Mouse (Mus musculus) heart, postnatal 10 days (tissue): ENCODE data around the gene Ulk4. TPM values are rescaled to one million over a fixed set of nuclear protein-coding genes. Genes with fewer than 3 reads are reported as not detected.

Source experiments
- DNase-seq, 2 experiments: peaks; one replicate each; pipeline ENCODE4 v3.0.0; 2021
- intact Hi-C: fragments of 180-260 bp; cut with DNase I; formaldehyde crosslinking; loops from one replicate; pipeline ENCODE4 v1.15.1; 2025
- total RNA-seq, 2 experiments: library from RNA; stranded (reverse); gene quantifications; 2 replicates each; pipeline ENCODE4 v1.2.3; 2021

The Ulk4 gene
- 1 to 10 TPM in 1 of 2 experiments, under 1 TPM in 1; 0.74 to 1.4 TPM for total RNA-seq

- peak; percentile 95 to 96 for DNase-seq
- intact Hi-C loops, result loop anchor here (5.0 kb wide), 1 partner anchor 175 kb away; no protein-coding TSS in a partner anchor
Observed at GRCm38 (mm10) chr9:121277118-121278060, at the start of gene Ulk4. Gene Ulk4 (minus strand): TSS chr9:121277197.

- DNase-seq, result peak; percentile 66 to 75
- intact Hi-C loops, result no loop called here
Observed at GRCm38 (mm10) chr9:121322034-121322433, 45.0 kb upstream of the Ulk4 start.

- intact Hi-C loops, result loop anchor here (2.0 kb wide), 1 partner anchor 16 kb away; no protein-coding TSS in a partner anchor
Observed at GRCm38 (mm10) chr9:121321118-121321517, 44.1 kb upstream of the Ulk4 start.

GRCm38 (mm10) chr9:121320433-121320832, 43.4 kb upstream of the Ulk4 start:
- intact Hi-C loops, result loop anchor here (2.0 kb wide), 1 partner anchor 16 kb away; no protein-coding TSS in a partner anchor
- DNase-seq, result peak; percentile 41 to 49

More at GRCm38 (mm10) chr9:121321118-121321517, 44.1 kb upstream of the Ulk4 start:
- DNase-seq, result peak in 1 of 2 experiments; percentile 25

- intact Hi-C loops, result no loop called here
- peak in 1 of 2 experiments; percentile 47 for DNase-seq
Observed at GRCm38 (mm10) chr9:121319323-121319966, 42.4 kb upstream of the Ulk4 start.

GRCm38 (mm10) chr9:121316621-121317405, 39.8 kb upstream of the Ulk4 start:
- intact Hi-C loops, result no loop called here
- peak; percentile 76 to 79 for DNase-seq

GRCm38 (mm10) chr9:121315901-121316595, 39.1 kb upstream of the Ulk4 start:
- no peak for DNase-seq
- intact Hi-C loops, result loop anchor here (2.0 kb wide), 1 partner anchor 15 kb away; no protein-coding TSS in a partner anchor

- intact Hi-C loops, result loop anchor here (2.0 kb wide), 1 partner anchor 16 kb away; no protein-coding TSS in a partner anchor
- peak; percentile 80 to 81 for DNase-seq
Observed at GRCm38 (mm10) chr9:121314541-121315152, 37.6 kb upstream of the Ulk4 start.

- DNase-seq, result peak; percentile 95 to 97
- intact Hi-C loops, result loop anchor here (2.0 kb wide), 1 partner anchor 17 kb away; no protein-coding TSS in a partner anchor
Observed at GRCm38 (mm10) chr9:121313656-121314374, 36.8 kb upstream of the Ulk4 start.

GRCm38 (mm10) chr9:121312237-121312891, 35.4 kb upstream of the Ulk4 start:
- intact Hi-C loops, result loop anchor here (1.0 kb wide), 1 partner anchor 12 kb away; no protein-coding TSS in a partner anchor
- DNase-seq, result peak in 1 of 2 experiments; percentile 18

GRCm38 (mm10) chr9:121311846-121312236, 34.8 kb upstream of the Ulk4 start:
- intact Hi-C loops, result loop anchor here (1.0 kb wide), 1 partner anchor 12 kb away; no protein-coding TSS in a partner anchor
- DNase-seq, result peak; percentile 33 to 48

- intact Hi-C loops, result no loop called here
- peak in 1 of 2 experiments; percentile 30 for DNase-seq
Observed at GRCm38 (mm10) chr9:121310501-121310900, 33.5 kb upstream of the Ulk4 start.

GRCm38 (mm10) chr9:121309287-121309686, 32.3 kb upstream of the Ulk4 start:
- no peak for DNase-seq

GRCm38 (mm10) chr9:121305456-121305855, 28.5 kb upstream of the Ulk4 start:
- no peak for DNase-seq
- intact Hi-C loops, result no loop called here

More at GRCm38 (mm10) chr9:121309287-121309686, 32.3 kb upstream of the Ulk4 start:
- intact Hi-C loops, result no loop called here

GRCm38 (mm10) chr9:121304520-121304919, 27.5 kb upstream of the Ulk4 start:
- no peak for DNase-seq
- intact Hi-C loops, result no loop called here

- intact Hi-C loops, result no loop called here
Observed at GRCm38 (mm10) chr9:121303748-121304147, 26.8 kb upstream of the Ulk4 start.

GRCm38 (mm10) chr9:121303086-121303485, 26.1 kb upstream of the Ulk4 start:
- intact Hi-C loops, result no loop called here
- peak in 1 of 2 experiments; percentile 62 for DNase-seq

More at GRCm38 (mm10) chr9:121303748-121304147, 26.8 kb upstream of the Ulk4 start:
- DNase-seq, result peak in 1 of 2 experiments; percentile 35

GRCm38 (mm10) chr9:121302543-121302942, 25.5 kb upstream of the Ulk4 start:
- no peak for DNase-seq
- intact Hi-C loops, result no loop called here
